Mouse (Mus musculus) cerebellum, adult 2 months (tissue): ENCODE measurements around the gene Slc26a6.

Experiments
- CTCF ChIP-seq: fragments of 200-500 bp; IDR thresholded peaks from 2 replicates; pipeline ENCODE4 v1.5.1; 2011; ENCODE audit warnings: low read depth, mild to moderate bottlenecking, control low read depth, low read length, moderate library complexity, borderline replicate concordance; ENCODE audit not compliant: insufficient read depth
- POLR2A ChIP-seq: fragments of 200-500 bp; IDR thresholded peaks from 2 replicates; pipeline ENCODE4 v1.6.1; 2011; ENCODE audit warnings: low read length, control low read depth, borderline replicate concordance; ENCODE audit not compliant: insufficient read depth

DNA sequence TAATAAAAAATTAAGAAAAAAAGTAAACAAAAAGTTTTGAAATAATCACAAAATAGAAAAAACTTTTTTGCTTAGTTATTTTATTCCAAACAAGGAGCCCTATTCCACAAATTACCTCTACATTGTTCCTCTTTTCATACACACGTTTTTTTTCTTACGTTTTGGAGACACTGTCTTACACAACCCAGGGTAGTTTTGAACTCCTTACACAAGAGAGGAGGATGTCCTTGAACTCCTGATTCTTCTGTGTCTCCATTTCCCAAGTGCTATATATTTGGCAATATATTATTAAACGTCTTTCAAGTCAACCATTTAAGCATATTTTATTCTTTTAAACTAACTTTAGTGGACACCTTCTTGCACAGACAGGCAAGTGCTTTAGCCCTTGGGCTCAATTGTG, 82.9 kb downstream of the Slc26a6 start:
- no peak for TF ChIP-seq CTCF
- no peak for TF ChIP-seq POLR2A
